Mouse (Mus musculus) A20 (cell line): ENCODE results near the gene Dbx1.

Experiments used
- DNase-seq: peaks from one replicate; pipeline ENCODE4 v3.0.0-alpha.2; 2011; ENCODE audit warnings: low read depth, low spot score

Gene Dbx1

DNA sequence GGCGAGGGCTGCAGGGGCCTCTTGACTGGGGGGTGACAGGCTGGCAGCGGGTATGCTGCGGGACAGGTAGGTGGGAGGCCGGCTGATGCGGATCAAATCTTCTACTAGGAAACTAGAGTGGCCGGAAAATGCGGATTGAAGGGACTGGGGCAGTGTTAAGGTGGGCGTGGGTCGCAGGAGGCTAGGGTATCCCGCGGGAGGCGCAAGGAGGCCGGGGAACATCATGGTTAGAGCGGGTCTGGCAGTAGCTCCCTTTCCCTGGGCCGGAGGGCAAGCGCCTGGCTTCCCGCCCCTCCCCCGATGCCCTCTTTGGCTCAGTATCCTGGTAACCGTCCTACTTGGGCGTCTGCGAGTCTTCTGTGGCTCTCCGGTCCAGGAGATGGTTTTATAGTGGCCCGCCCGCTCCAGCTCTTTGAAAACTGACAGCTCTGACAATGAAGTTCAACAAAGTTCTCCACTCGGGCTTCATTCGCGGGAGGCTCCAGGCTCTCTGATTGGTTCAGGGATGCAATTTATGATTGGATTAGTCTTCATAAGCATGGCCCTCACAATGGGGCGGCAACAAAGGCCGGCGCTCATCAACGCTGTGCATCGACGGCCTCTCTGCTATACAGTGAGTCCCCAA, at the start of gene Dbx1:
Gene Dbx1 (minus strand): TSS at position 359 of the 625 bp plus-strand sequence.
- DNase-seq = no peak

DNA sequence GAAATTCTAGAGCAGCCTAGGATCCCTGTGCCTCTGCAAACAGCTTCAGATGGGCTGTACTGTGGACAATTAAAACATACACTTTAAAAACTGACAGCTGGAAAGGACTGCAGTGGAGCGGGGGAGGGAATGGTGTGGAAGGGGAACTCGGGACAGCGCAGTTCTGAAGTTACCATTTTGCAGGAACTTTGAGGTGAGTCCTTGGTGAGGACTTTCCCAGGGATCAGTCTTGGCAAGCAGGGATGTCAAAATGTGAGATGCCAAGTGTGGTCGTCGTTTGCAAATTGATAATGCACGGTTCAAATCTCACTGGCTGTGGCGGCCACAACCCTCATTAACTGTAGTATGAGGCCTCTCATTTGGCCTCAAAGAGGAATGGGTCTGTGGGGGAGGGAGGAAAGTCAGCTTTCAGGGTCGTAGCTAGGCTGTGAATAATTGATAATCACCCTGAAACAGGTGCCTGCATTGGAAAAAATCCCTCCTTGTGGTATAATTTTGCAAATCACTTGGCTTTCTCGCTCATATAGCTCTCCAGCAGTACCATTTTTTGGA, 42.3 kb upstream of the Dbx1 start:
- DNase-seq = no peak

DNA sequence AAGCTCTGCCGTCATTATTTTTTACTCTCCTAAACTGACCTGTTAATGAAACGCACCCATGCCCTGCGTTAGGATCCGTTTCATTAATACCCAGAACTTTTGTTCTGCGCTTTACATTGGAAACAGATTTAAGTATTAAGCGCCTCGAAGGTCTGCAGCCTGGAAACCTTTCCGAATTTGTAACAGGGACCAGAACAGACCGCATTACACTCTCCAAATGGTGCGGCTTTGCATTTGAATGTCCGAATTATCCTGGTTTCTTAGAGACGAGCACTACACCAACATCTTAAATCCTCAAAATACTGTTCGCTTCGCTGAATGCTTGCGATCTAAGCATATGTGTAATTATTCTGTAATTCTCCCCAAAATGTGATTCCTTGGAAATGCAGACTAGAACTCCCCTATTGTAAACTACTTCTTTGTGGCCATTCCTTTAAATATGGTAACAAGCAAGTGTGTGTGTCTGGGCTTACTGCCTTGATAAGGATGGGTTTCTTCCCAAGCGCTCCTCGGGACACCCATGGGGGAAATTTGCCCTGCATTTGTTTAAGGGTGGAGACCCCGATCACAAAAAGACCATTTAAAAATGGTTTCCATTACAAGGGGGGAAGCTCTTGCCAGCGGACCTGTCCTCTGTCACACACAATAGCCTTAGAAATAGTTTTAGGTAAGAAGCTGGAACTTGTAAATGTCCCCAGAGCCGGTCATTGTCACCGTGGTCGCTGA, 41.6 kb upstream of the Dbx1 start:
- no peak for DNase-seq

DNA sequence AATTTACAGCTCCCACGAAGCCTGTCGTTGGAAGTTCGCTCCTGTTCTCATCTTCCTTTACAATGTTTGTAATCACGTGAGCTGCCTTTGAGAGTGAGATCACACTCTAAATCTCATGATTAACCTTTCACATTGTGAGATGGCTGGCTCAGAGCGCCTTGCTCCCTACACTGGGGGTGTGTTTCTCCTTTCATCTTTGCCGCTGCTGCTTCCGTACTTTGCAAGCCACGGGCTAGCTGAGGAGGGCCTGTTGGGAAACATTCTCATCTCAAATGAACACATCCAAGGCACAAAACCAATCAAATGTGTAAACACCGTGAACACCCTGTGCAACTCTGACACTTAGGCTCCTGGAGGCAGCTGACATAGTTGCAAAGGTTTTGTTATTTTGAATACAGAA, 40.5 kb upstream of the Dbx1 start:
- DNase-seq = no peak

DNA sequence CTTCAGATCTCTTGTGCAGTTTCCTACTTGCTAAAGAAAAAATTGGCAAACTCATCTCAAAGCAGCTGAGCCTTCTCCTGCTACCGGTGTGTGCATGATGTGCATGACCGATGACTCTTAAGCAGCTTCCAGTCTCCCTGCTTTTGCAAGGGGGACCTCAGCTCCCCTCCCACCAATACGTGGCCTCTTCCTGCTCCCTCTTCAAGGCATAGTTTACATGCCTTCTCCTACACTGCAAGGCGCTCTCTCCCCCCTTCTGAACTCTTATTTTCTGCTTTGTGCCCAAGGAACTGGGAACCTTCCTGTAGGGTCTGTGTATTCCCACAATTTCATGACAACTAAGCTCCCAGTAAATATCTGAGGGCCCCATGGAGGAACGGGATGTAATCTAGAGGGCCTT, 40.0 kb upstream of the Dbx1 start:
- no peak for DNase-seq

DNA sequence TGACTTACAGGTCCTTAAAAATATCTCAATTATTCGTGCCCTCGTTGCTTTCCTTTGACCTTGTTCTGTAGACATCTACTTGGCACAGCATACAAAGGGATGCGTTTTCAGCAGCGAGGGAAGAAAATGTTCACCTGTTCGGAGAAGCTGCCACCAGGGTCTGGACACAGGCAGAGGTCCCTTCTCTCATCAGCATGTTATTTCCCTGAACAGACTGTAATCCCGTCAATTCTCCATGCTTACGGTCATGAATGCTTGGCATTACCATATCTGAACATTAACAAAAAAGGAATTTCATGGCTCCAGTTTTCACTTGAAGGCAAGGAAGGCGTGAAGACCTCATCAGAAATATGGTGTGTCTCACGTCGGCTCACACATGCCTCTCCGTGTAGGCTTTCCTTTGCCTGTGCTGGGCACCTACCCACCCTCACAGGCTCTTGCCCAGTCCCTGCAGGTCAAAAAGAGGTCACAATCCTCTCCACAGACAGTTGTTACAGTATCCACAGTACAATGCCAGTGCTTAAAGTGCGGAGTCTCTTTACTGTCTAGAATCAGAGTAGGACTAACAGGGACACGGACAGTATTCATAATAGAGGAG, 31.7 kb upstream of the Dbx1 start:
- no peak for DNase-seq

DNA sequence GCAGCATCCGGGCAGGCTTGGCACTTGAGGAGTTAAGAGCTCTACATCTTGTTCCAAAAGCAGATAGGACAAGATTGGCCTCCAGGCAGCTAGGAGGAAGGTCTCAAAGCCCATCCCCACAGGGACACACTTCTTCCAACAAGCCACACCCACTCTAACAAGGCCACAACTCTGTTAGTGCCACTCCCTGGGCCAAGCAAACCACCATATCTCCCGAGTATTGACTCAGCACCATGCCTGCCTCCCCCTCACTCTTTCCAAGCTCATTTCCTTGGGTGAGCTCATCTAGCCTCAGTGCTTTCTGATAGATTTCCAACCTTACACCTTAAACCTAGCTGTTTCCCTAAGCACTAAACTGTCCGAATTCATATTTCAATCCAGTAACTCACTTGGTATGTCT, 26.9 kb upstream of the Dbx1 start:
- no peak for DNase-seq

DNA sequence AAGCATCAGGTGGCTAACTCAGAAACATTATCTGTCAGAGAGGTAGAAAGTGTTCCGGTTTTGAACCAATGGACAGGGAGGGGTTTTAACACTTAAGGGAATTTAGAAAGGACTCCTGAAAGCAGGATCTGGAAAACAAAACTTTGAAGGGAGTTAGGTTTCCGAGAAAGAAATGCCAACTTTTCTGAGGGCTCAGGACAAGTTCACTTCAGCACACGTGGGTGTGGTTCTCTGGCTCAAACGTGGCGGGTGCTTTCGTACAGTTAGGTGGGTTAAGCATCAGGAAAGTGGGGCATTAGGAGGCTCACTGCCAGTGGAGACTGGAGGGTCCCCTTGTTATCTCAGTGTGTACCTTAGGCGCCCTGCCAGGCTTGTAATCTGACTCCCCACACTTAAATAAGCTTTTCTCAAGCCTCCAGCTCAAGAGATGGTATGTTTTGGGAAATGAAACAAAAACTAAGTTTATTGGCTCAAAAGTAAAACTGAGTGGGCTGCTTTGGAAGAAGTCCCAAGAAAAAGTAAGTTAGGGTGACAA, 25.9 kb upstream of the Dbx1 start:
- no peak for DNase-seq

DNA sequence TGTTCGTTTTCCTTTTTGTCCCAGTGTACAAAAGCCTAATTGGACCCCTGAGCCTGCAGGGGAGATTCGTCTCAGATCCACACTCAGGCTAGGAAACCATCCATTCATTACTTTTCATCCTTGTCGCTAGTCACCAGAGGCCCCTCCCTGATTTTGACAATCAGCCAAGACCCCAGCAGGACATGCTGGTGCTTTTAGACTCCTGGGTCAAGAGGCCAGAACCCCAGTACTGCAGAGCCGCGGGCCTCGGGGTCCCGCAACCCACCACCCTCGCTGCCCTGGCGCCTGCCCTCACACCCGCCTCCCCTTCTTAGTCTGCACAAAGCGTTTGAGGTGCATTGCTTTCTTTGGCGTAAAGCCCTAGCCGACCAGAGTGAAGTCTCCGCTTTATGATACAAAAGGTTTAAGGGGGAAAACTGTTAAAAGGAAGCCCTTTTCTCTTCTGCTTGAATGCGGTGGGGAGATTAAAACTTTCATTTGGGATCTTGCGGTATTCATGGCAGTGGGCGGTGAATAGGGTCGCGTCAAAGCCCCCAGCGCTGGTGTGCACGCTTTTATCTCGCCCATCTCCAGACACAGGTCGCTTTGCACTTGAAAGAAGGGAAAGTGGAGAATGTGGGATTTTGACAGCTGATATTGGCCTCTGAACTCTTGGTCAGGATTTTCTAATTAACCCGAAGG, 25.3 kb upstream of the Dbx1 start:
- no peak for DNase-seq

DNA sequence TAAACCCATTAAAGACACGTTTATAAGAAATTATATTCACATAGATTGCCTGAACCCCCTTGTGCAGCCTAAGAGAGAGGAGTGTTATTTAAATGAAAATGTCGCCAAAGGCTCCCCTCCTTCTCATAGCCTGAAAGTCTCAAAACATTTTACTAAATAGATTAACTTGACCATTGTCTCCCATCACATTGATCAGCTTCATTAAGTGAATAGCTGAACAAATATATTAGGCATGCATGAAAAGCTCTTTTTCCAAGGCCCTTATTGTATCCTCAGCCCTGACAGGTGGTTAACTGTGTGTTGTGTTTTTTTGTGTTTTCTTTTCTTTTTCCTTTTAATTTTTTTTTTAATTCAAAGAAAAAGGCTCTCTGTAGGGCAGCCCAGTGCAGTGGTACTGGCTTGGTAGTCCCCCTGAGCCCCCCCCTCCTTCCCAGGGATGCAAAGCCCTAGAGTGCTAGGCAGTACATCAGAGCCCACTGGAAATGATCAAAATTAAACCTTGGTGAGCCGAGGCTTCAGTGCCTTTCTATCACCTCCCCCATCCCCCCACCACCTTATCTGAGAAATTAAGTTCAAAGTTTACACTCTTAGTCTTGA, 4.2 kb upstream of the Dbx1 start:
- DNase-seq = no peak

DNA sequence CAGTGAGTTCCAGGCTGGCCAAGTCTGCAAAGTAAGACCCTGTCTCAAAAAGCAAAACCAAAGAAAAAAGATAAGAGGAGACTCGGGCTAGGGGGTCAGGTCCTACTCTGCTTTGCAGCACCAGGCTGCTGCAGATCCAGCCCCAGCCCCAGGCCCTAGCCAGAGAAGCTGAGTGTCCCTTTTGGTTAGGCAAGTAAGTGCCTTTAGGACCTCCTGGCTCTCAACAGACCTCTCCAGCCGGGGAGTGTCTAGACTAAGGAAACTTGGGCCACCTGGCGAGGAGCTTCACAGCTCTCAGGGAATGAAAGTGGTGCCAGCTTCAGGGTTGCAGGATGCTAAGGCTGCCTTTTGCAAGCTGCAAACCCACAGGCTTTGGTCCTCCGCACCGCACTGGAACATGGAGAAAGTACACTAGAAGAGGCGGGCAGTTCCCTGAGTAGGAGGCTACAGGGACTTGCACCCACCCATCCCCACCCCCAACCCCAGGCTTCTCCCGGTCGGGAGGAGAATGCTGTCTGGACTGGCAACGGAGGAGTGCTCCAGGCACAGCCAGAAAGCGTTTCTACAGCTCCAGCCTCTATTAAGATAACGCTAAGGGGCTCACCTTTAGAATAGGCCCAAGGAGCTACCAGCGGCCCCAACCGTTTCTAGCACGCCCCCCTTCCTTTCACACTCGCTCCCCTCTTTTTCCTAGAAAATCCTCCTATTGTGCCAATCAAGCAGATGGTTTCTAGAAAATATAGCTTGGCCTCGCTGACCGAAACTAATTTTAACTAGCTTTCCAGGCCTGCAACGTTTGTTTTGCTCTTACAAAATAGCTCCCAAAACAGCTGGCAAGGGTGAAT, 3.4 kb upstream of the Dbx1 start:
- DNase-seq = no peak

DNA sequence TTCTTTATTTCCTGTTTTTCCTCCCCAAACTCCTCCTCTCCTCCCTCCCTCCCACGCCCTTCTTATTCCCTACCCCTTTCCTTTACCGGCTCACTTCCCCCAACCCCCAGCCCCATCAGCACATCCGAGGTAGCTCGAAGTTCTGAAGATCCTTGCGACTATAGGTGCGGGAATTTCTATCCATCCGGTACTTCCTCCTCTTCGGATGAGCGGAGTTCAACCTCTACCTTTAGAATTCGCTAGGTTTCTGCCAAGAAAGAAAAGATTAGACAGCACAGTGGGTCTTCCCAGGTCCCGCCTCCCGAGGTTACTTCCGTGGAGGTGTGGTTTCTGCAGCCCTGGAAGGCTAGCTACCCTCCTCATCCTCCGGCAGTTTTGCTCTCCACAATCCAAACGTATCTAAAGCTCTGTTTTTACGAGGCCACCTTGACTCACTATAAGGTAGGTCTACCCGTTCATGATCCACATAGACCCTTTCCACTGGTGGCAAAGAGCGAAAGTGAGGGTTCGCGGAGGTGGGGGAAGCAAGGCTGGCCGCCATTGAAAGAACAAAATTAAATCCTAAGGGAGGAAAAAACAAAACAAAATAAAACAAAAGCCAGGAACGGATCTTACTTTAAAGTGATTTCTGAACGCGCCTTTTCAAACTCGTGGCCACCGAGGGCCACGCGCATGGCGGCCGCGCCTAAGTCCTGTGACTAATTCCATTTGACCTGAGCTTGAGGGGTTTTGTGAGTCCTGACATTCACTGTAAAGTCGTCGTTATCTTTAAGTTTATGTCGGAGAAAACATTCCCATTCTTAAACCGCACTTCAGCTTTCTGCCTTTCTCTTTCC, 2.5 kb upstream of the Dbx1 start:
- no peak for DNase-seq

DNA sequence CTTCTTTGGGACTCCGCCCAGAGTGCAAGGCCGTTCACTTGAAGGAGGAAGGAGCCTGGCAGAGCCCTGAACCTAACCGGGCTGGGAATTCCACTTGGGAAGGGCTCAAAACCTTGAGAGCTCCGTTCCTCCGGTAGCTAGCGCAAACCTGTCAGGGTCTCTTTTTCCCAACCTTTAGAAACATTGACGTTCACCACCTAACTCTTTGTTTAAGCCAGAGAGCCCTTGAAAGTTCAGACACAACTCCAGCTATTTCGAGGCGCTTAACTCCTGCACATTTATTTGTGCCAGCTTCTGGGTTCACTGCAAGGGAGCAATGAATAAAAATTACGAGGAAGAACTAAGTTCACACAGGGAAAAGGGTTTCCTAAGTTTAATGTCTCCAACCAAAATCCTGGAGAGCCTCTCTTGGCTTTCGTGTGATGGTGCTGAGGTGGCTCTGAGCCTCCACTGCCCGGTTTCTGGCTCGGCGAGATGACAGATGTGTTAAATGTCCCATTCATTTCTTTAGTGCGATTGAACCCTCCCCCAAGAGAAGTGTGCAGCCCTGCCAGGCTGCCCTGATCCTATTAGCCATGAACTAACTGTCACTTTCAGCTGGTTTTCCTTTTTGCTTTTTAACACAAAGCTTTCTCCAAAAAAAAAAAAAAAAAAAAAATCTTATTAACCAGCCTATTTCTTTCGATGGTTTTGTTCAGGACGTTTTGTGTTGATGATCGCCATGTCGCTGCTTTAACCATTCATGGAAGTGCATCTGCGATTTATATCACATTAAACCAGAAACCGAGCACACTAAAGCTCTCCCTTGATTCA, 1.4 kb upstream of the Dbx1 start:
- DNase-seq = no peak

DNA sequence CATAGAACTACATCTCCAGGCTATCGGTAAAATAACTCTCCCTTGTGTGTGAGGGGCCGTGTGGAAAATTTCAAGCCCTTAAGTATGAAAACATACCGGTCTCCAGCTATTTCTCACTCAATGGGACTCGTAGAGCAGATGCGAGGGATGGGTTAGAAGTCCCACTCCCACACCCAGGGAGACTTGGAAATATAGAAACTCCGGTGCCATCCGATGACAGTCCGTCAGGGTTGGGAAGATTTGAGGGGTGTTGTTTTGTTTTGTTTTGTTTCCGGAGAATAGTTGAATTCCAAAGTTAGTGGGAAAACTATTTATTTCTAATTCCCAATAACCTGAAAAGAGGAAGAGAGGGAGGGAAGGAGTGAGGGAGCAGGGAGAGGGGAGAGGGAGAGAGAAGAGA, 632 bp upstream of the Dbx1 start:
- no peak for DNase-seq

DNA sequence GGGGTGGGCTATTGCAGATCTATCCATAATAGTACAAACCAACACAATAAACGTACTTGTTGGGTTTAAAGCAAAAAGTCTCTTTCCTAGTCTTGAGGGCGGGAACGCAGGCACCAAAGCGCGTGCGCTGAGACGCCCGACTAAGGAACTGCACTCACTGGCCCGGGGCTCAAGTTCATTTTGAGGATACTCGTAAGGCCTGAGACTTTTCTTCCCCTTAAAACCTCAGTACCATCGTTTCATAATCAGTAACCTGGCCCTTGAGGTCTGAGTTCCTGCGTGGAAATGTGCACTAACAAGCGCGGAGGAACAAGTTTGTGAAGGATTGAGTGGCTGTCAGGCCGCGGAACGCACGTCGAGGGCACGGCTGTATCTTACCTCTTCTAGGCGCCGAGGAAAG, 678 bp downstream of the Dbx1 start:
- no peak for DNase-seq

DNA sequence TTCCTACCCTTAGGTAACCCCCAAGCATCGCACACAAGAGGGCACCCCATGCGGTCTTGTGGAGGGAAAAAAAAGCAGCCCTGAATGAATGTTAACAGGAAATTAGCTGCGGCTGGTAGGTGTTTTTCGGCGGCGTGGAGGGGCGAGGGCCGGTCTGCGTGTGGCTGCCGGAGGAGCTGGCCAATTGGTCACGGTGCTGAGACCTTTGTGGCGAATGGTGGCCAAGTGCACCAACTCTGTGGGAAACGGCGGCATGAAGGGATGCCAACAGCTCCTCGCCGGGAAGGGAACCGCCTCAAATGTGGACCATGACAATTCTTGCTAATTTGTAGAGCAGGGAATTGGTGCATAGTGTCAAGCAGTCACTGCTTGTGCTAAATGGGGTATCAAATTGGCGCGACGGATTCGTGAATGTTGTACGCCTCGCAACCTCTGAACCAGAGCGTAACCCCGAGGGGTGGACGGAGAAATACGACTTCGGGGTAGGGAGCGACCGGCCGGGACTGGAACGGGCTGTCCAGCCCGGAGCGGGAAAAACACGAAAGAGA, 1.5 kb downstream of the Dbx1 start:
- DNase-seq = peak; percentile 10

DNA sequence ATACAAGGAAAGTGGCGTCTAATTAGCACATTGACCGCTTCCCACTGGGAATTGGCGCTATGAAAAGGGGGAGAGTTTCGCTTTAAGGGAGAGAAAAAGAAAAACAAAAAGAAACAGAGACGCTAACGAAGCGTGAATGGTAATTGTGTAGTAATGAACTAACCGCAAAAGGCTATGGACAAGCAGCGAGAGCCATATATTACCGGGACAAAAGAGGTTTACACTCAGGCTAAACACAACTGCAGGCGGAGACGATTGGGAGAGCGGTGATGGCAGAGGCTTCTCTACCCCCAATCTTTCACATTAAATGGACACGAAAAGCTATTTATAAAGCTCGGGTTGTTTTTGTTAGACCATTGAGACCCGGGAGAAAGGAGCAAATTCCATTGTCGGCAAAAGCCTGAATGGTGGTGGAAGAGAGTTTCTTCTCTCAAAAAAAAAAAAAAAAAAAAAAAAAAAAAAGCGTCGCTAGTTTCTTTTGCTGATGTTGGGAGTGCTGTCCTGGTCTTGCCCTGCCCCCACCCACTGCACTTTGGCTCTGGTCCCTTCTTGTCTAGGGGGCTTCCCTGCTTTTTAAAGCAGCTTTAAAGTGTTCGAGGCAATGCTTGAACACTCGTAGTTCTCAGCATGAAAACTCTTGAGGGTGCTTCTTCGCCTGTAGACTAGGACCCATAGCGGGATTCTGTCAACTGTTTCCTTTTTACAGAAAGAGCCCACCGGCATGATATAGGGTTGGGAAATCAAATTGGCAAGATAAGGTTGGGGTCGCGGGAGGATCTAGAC, 2.2 kb downstream of the Dbx1 start:
- peak; percentile 42 for DNase-seq
